Mouse (Mus musculus) neural tube, embryonic 11.5 days (tissue): ENCODE results near the gene Dpm3. TPM values are rescaled to one million over a fixed set of nuclear protein-coding genes. Genes with fewer than 3 reads are reported as not detected.
"Not testable (repeated sequence)": the region's sequence is repeated elsewhere in the genome, so short reads cannot be mapped to it uniquely, and the experiment has no call there.

Experiments
- ATAC-seq: fragments of 200-750 bp; cut with Nextera tagmentation; 2 replicates; pipeline ENCODE4 v1.8.0; 2017; ENCODE audit warnings: moderate number of reproducible peaks, mild to moderate bottlenecking, moderate TSS enrichment, moderate library complexity; ENCODE audit not compliant: insufficient read depth, low FRiP score, low TSS enrichment
- DNase-seq: peaks from one replicate; pipeline ENCODE4 v3.0.0-alpha.2; 2015; ENCODE audit warnings: low spot score
- H3K27ac ChIP-seq: fragments of 300-500 bp; sonication (generic); 2 replicates; pipeline ENCODE4 v1.5.1; 2014; ENCODE audit warnings: low read depth, mild to moderate bottlenecking, low read length
- H3K27me3 ChIP-seq: fragments of 300-500 bp; sonication (generic); 2 replicates; pipeline ENCODE4 v1.6.1; 2014; ENCODE audit warnings: mild to moderate bottlenecking, low read length, mixed read lengths; ENCODE audit not compliant: control insufficient read depth, insufficient read depth
- H3K36me3 ChIP-seq: fragments of 300-500 bp; sonication (generic); 2 replicates; pipeline ENCODE4 v1.6.1; 2014; ENCODE audit warnings: mild to moderate bottlenecking, low read length, moderate library complexity, mixed read lengths; ENCODE audit not compliant: control insufficient read depth, insufficient read depth
- H3K4me1 ChIP-seq: fragments of 300-500 bp; sonication (generic); 2 replicates; pipeline ENCODE4 v1.6.1; 2014; ENCODE audit warnings: low read length, mixed read lengths; ENCODE audit not compliant: control insufficient read depth, insufficient read depth
- H3K4me2 ChIP-seq: fragments of 300-500 bp; sonication (generic); 2 replicates; pipeline ENCODE4 v1.6.1; 2014; ENCODE audit warnings: low read depth, mild to moderate bottlenecking, moderate library complexity
- H3K4me3 ChIP-seq: fragments of 300-500 bp; sonication (generic); 2 replicates; pipeline ENCODE4 v1.5.1; 2014; ENCODE audit warnings: low read depth, low read length
- H3K9ac ChIP-seq: fragments of 300-500 bp; sonication (generic); 2 replicates; pipeline ENCODE4 v1.6.1; 2014; ENCODE audit warnings: mild to moderate bottlenecking, low read length
- H3K9me3 ChIP-seq: fragments of 300-500 bp; sonication (generic); 2 replicates; pipeline ENCODE4 v1.6.1; 2016; ENCODE audit warnings: low read length; ENCODE audit not compliant: control insufficient read depth
- WGBS: fragments of 180-500 bp; shearing (Covaris S2); extraction: QIAGEN DNeasy Blood & Tissue Kit; methylation state at CpG from one replicate; pipeline ENCODE4 v1.1.7; 2014; 5-methylcytosine and 5-hydroxymethylcytosine counted together
- polyA plus RNA-seq: library from polyadenylated mRNA; unstranded; fragments of >200 nt; fragmentation: Nextera tagmentation; extraction: Ambion mirVana; gene quantifications from 2 replicates; pipeline ENCODE4 v1.2.1, GENCODE M21; 2014

Dpm3 gene
- polyA plus RNA-seq: 86.1 and 88.5 TPM in 2 replicates

DNA sequence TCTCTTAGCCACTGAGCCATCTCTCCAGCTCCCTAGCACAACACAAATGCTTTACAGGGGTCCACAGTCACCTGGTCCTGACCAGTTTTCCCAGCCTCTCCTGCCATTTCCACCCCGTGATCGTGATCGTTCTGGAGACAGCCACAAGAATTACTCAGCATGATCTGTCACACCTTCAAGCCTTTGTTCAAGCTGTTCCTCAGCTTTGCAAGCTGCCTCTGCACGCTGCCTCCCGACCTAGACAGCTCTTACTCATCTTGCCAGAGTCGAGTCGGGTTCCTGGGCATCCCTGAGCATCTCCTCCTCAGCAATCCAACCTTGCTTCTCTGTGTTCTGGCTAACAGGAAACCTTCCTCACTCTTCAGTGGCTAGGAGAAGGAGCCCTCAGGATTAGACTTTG lies at the start of gene Dpm3:
Dpm3 (plus strand) TSS at position 283 of the 400 bp plus-strand sequence.
- no peak within 1 kb of the TSS for H3K4me2 ChIP-seq
- H3K4me3 ChIP-seq: no peak within 1 kb of the TSS
- DNase-seq (no peak), ATAC-seq (no peak)
- no peaks in the 10 kb centered on the region for H3K4me1 ChIP-seq
- no peak within 1 kb of the TSS for H3K9ac ChIP-seq
- no peaks in the 10 kb centered on the region for H3K36me3 ChIP-seq
- no peak within 1 kb of the TSS for H3K27ac ChIP-seq
- H3K27me3 ChIP-seq: no peaks in the 10 kb centered on the region
- H3K9me3 ChIP-seq: no peaks in the 10 kb centered on the region
- WGBS: 46% methylated on average over 7 of the region's 7 CpGs

GRCm38 (mm10) chr3:89209731-89210130 lies 49.4 kb upstream of the Dpm3 start:
- peaks cover 8% of the 10 kb centered on the region; the same call in 1 of the 2 replicates for H3K4me1 ChIP-seq
- H3K9ac ChIP-seq: no peak overlapping the region
- no peaks in the 10 kb centered on the region for H3K9me3 ChIP-seq
- H3K4me3 ChIP-seq: no peak overlapping the region
- 93% methylated on average over 7 of the region's 7 CpGs for WGBS
- no peaks in the 10 kb centered on the region for H3K27me3 ChIP-seq
- no peak overlapping the region for H3K4me2 ChIP-seq
- peaks cover 18% of the 10 kb centered on the region for H3K36me3 ChIP-seq
- H3K27ac ChIP-seq: no peak overlapping the region
- DNase-seq: no peak
- no peak for ATAC-seq

GRCm38 (mm10) chr3:89210162-89210561 lies 49.0 kb upstream of the Dpm3 start:
- H3K9ac ChIP-seq: no peak overlapping the region

GRCm38 (mm10) chr3:89210731-89211130 lies 48.4 kb upstream of the Dpm3 start:
- Histone ChIP-seq H3K4me2 (no peak overlapping the region), H3K9ac (no peak overlapping the region), H3K4me1 (peaks cover 14% of the 10 kb centered on the region), H3K27ac (no peak overlapping the region), H3K36me3 (peaks cover 18% of the 10 kb centered on the region), H3K4me3 (no peak overlapping the region), H3K27me3 (no peaks in the 10 kb centered on the region), H3K9me3 (no peaks in the 10 kb centered on the region)
- no peak for ATAC-seq
- DNase-seq: no peak
- WGBS: 88% methylated on average over 7 of the region's 7 CpGs

More at GRCm38 (mm10) chr3:89210162-89210561, 49.0 kb upstream of the Dpm3 start:
- H3K4me2 ChIP-seq: no peak overlapping the region
- peaks cover 9% of the 10 kb centered on the region for H3K4me1 ChIP-seq
- ATAC-seq (no peak), DNase-seq (no peak)
- 92% methylated on average over 13 of the region's 13 CpGs for WGBS
- no peak overlapping the region for H3K4me3 ChIP-seq
- no peak overlapping the region for H3K27ac ChIP-seq
- no peaks in the 10 kb centered on the region for H3K27me3 ChIP-seq
- H3K36me3 ChIP-seq: peaks cover 18% of the 10 kb centered on the region
- H3K9me3 ChIP-seq: no peaks in the 10 kb centered on the region

- Histone ChIP-seq H3K36me3 (peaks cover 3% of the 10 kb centered on the region), H3K9ac (peak overlapping the region; percentile 66)
- WGBS: under 1% methylated on average over 69 of the region's 69 CpGs
Observed at GRCm38 (mm10) chr3:89213803-89214530, 45.2 kb upstream of the Dpm3 start.

DNA sequence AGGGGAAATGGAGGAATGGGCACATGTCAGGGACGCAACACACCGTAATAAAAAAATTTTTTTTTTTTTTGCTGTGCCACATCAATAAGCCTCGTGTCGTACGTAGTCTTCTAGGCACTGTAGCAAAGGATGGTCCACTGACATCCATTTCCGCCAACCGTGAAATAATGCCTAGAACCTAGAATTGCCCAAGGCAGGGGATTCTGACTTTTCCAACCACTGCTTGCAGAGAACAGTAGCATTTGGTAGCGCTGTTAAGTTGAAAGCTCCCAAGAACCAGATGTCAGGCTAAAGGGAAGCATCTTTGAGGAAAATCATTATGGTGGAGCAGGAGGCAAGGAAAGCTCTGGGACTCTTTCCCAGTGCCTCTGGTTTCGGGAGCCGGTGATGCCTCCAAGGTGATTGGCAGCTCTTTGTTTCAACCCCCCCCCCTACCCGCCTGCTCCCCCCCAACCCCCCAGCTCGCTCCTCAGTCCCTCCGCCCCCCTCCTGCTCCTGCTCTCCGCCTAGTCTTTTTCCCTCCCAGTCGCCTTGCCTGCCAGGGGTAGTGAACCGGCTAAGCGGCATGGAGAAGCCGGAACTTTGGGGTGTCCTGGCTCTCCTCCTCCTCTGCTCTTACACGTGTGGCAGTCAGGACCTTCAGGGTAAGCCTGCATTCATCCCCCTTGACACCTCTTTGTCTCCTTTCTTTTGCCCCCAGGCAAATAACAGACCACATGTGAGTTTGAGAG lies 44.3 kb upstream of the Dpm3 start, which contains the start of gene Thbs3:
Thbs3 (plus strand) TSS at position 500 of the 731 bp plus-strand sequence.
- peaks cover 18% of the 10 kb centered on the region for H3K4me1 ChIP-seq

More at GRCm38 (mm10) chr3:89213803-89214530, 45.2 kb upstream of the Dpm3 start:
- ATAC-seq (peak; percentile 88), DNase-seq (peak; percentile 97)
- H3K27me3 ChIP-seq: no peaks in the 10 kb centered on the region
- H3K4me3 ChIP-seq: peak overlapping the region; percentile 73
- peaks cover 18% of the 10 kb centered on the region for H3K4me1 ChIP-seq
- peak overlapping the region; percentile 55 for H3K4me2 ChIP-seq
- peak overlapping the region; percentile 90 for H3K27ac ChIP-seq
- H3K9me3 ChIP-seq: no peaks in the 10 kb centered on the region

GRCm38 (mm10) chr3:89215853-89216252 lies 43.3 kb upstream of the Dpm3 start:
- H3K4me3 ChIP-seq: peak overlapping the region; percentile 73
- H3K9me3 ChIP-seq: no peaks in the 10 kb centered on the region
- peaks cover 18% of the 10 kb centered on the region for H3K4me1 ChIP-seq
- H3K27ac ChIP-seq: peak overlapping the region; percentile 90
- peak overlapping the region; percentile 55 for H3K4me2 ChIP-seq
- peak; percentile 88 for DNase-seq
- no peaks in the 10 kb centered on the region for H3K36me3 ChIP-seq
- 0% methylated on average over 6 of the region's 6 CpGs for WGBS
- no peaks in the 10 kb centered on the region for H3K27me3 ChIP-seq
- H3K9ac ChIP-seq: peak overlapping the region; percentile 66
- ATAC-seq: peak; percentile 20

More for the DNA sequence above, 44.3 kb upstream of the Dpm3 start, which contains the start of gene Thbs3:
- under 1% methylated on average over 18 of the region's 19 CpGs for WGBS
- Histone ChIP-seq H3K4me3 (peak within 1 kb of the TSS; percentile 73), H3K9ac (peak within 1 kb of the TSS; percentile 66), H3K9me3 (no peaks in the 10 kb centered on the region), H3K36me3 (no peaks in the 10 kb centered on the region; the same call in 1 of the 2 replicates), H3K4me2 (peak within 1 kb of the TSS; percentile 55), H3K27ac (peak within 1 kb of the TSS; percentile 90), H3K27me3 (no peaks in the 10 kb centered on the region)
- DNase-seq (peak; percentile 52), ATAC-seq (no peak)

DNA sequence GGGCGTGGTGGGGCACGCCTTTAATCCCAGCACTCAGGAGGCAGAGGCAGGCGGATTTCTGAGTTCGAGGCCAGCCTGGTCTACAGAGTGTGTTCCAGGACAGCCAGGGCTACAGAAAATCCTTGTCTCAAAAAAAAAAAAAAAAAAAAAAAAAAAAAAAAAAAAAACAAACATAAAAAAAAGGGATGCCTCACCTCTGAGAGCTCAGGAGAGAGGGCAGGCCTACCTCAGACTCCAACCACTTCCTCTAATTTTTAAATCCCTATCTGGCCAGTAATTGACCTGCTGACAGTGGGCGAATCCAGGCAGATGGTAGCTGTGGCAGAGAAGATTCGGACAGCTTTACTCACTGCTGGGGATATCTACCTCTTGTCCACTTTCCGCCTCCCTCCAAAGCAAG lies 42.8 kb upstream of the Dpm3 start:
- not testable (repeated sequence) for H3K4me3 ChIP-seq, DNase-seq, H3K27me3 ChIP-seq, H3K9ac ChIP-seq, ATAC-seq, H3K9me3 ChIP-seq, H3K36me3 ChIP-seq, H3K27ac ChIP-seq, H3K4me2 ChIP-seq
- peaks cover 18% of the 10 kb centered on the region for H3K4me1 ChIP-seq
- WGBS: 73% methylated on average over 7 of the region's 7 CpGs
